ENCODE assay signal across 8 mouse cellular contexts in genomic region chr14:26971106-26971789, GRCm38 (mm10). TPM values are rescaled to one million over a fixed set of nuclear protein-coding genes. Genes with fewer than 3 reads are reported as not detected.
A peak's percentile ranks its signal among the peaks of the same experiment; 100 is the strongest.
DNase-seq lines count a peak whose midpoint lies in the region; ATAC-seq and TF ChIP-seq lines count a peak whose summit lies in the region.

Gene Appl1 (minus strand): TSS chr14:26971232.

- ATAC-seq in limb, embryonic 12.5 days (ENCODE audit: insufficient number of reproducible peaks, insufficient read depth, low FRiP score, low TSS enrichment, low read depth), result no peak
- no peak for ATAC-seq in neutrophil, adult 5-6 weeks (ENCODE audit: extremely low read depth, insufficient number of reproducible peaks, low FRiP score, poor library complexity, severe bottlenecking)

- TF ChIP-seq RAD21 in CH12.LX (IDR thresholded peaks at IDR 0.05; ENCODE audit: low read depth, low read length), result no peak

- DNase-seq in cerebellum, postnatal 10 days, result peak; percentile 8 to 32
- DNase-seq in cerebellum, postnatal 25 days, result no peak
- DNase-seq in CH12.LX (ENCODE audit: extremely low read depth), result no peak
- DNase-seq in heart, postnatal 14 days, result no peak
- no peak for DNase-seq in ovary, postnatal 10 days (ENCODE audit: low spot score)

- H3K4me3 ChIP-seq in CH12.LX (replicated peaks in 1 of 3; ENCODE audit: low read depth in 2 of 3, low read length in 2 of 3, poor library complexity in 1 of 3), result peak within 1 kb of the TSS; percentile 87 to 92 (median 90)
- peak within 1 kb of the TSS; percentile 91 for H3K4me3 ChIP-seq in embryonic fibroblast, embryonic 13.5 days (ENCODE audit: insufficient read depth, low read length)
- H3K4me3 ChIP-seq in limb, embryonic 12.5 days (replicated peaks), result peak within 1 kb of the TSS; percentile 76

- peaks cover 4% of the 10 kb centered on the region for H3K27me3 ChIP-seq in CH12.LX (replicated peaks)
- H3K27me3 ChIP-seq in limb, embryonic 12.5 days, result no peaks in the 10 kb centered on the region

- no peak within 1 kb of the TSS for H3K27ac ChIP-seq in CH12.LX (ENCODE audit: insufficient read depth, low read depth)
- H3K27ac ChIP-seq in embryonic fibroblast, embryonic 13.5 days (ENCODE audit: insufficient read depth, low read length), result 0 out of 2 replicates have a peak within 1 kb of the TSS, but pooled peaks have one; percentile 28
- peak within 1 kb of the TSS; percentile 91 for H3K27ac ChIP-seq in limb, embryonic 12.5 days

- intact Hi-C loops in heart, postnatal 14 days (cut with DNase I), result loop anchor here (10.0 kb wide), 1 partner anchor 296 kb away; no protein-coding TSS in a partner anchor

- WGBS in limb, embryonic 12.5 days, result 48% methylated on average over 10 of the region's 10 CpGs

- peak within 1 kb of the TSS; percentile 82 for H3K9ac ChIP-seq in CH12.LX (ENCODE audit: insufficient read depth, low read depth)
- H3K9ac ChIP-seq in limb, embryonic 12.5 days (replicated peaks), result peak within 1 kb of the TSS; percentile 87

- dilution Hi-C loops in CH12.LX (cut with MboI; ENCODE audit: extremely low pct_ligation_motif_present, extremely low pct_unique_long_range_greater_than_20kb, low sequenced_read_pairs), result no loop called here

- TF ChIP-seq CTCF in CH12.LX (conservative IDR thresholded peaks at IDR 0.05 in 1 of 2, IDR thresholded peaks at IDR 0.05 in 1 of 2; ENCODE audit: low read depth in 2 of 2, low read length in 2 of 2), result no peak
- TF ChIP-seq CTCF in embryonic fibroblast, embryonic 13.5 days (IDR thresholded peaks at IDR 0.05; ENCODE audit: borderline replicate concordance, insufficient read depth, low read length), result no peak

- peak within 1 kb of the TSS; percentile 75; the same call in 1 of the 2 replicates for H3K4me2 ChIP-seq in CH12.LX (ENCODE audit: insufficient read depth, low read depth, poor library complexity, severe bottlenecking)
- H3K4me2 ChIP-seq in limb, embryonic 12.5 days, result peak within 1 kb of the TSS; percentile 68

- peaks cover 13% of the 10 kb centered on the region for H3K79me2 ChIP-seq in CH12.LX (replicated peaks; ENCODE audit: control insufficient read depth, extremely low read depth, insufficient read depth, poor library complexity, severe bottlenecking)

- TF ChIP-seq EP300 in CH12.LX (IDR thresholded peaks at IDR 0.05; ENCODE audit: low read length), result no peak

- H3K36me3 ChIP-seq in CH12.LX (replicated peaks in 1 of 2; ENCODE audit: control insufficient read depth in 1 of 2, insufficient read depth in 1 of 2, low read length in 1 of 2), result no peaks in the 10 kb centered on the region
- no peaks in the 10 kb centered on the region for H3K36me3 ChIP-seq in limb, embryonic 12.5 days

- peaks cover 6 to 20% of the 10 kb centered on the region in 2 experiments; a peak in 2 of 4 replicates for H3K4me1 ChIP-seq in CH12.LX (ENCODE audit: control insufficient read depth in 1 of 2, insufficient read depth in 2 of 2)
- H3K4me1 ChIP-seq in embryonic fibroblast, embryonic 13.5 days (ENCODE audit: control insufficient read depth, insufficient read depth, low read length), result peaks cover 2% of the 10 kb centered on the region; the same call in 1 of the 2 replicates
- H3K4me1 ChIP-seq in limb, embryonic 12.5 days (replicated peaks), result peaks cover 13% of the 10 kb centered on the region

- no peak for TF ChIP-seq POLR2A in CH12.LX (IDR thresholded peaks at IDR 0.05; ENCODE audit: low read depth, low read length)
- TF ChIP-seq POLR2A in embryonic fibroblast, embryonic 13.5 days (IDR thresholded peaks at IDR 0.05; ENCODE audit: low read depth, low read length), result no peak

- peaks cover 2% of the 10 kb centered on the region for H3K9me3 ChIP-seq in CH12.LX (replicated peaks; ENCODE audit: low read length)
- no peaks in the 10 kb centered on the region for H3K9me3 ChIP-seq in limb, embryonic 12.5 days

- in situ Hi-C loops in CH12.LX (cut with MboI; ENCODE audit: low pct_ligation_motif_present, low pct_unique_long_range_greater_than_20kb, low sequenced_read_pairs), result no loop called here

TF ChIP-seq in CH12.LX, 34 proteins besides CTCF, POLR2A, EP300 and RAD21:
- TF ChIP-seq KAT2A (IDR thresholded peaks at IDR 0.05; ENCODE audit: insufficient replicate concordance, low read length) (no peak), TBP (conservative IDR thresholded peaks at IDR 0.05; ENCODE audit: low read depth, low read length) (no peak), SMC3 (IDR thresholded peaks at IDR 0.05; ENCODE audit: low read depth, low read length) (no peak), MAZ (IDR thresholded peaks at IDR 0.05; ENCODE audit: low read depth, low read length) (no peak), NRF1 (IDR thresholded peaks at IDR 0.05; ENCODE audit: low read depth, low read length) (no peak), E2F4 (IDR thresholded peaks at IDR 0.05; ENCODE audit: insufficient replicate concordance, low read depth, low read length) (no peak), MYC (IDR thresholded peaks at IDR 0.05; ENCODE audit: low read depth, low read length) (no peak), ZNF384 (IDR thresholded peaks at IDR 0.05; ENCODE audit: low read depth, low read length) (no peak), ETS1 (conservative IDR thresholded peaks at IDR 0.05; ENCODE audit: low read depth, low read length) (no peak), ZKSCAN1 (IDR thresholded peaks at IDR 0.05; ENCODE audit: borderline replicate concordance, low read depth, low read length) (no peak), ZMIZ1 (IDR thresholded peaks at IDR 0.05; ENCODE audit: low read depth, low read length) (no peak), MAX (IDR thresholded peaks at IDR 0.05; ENCODE audit: low read length) (no peak), CHD1 (IDR thresholded peaks at IDR 0.05; ENCODE audit: low read depth, low read length) (no peak), MEF2A (IDR thresholded peaks at IDR 0.05; ENCODE audit: borderline replicate concordance, low read depth, low read length) (no peak), IRF4 (IDR thresholded peaks at IDR 0.05; ENCODE audit: low read depth, low read length) (no peak)

RNA-seq across cellular contexts. Expression of gene Appl1, which starts in this region (rescaled TPM):
- total RNA-seq in CH12.LX (2012; rRNA removed) (8.0 and 9.0 TPM in 2 replicates), CH12.LX (2014; rRNA removed) (11.0 and 12.6 TPM in 2 replicates)
- 11.9 and 14.7 TPM in 2 replicates for polyA plus RNA-seq in CH12.LX (2012; ENCODE audit: insufficient read length, low read depth)
- polyA plus RNA-seq in embryonic fibroblast, embryonic 13.5 days (2011; ENCODE audit: insufficient read length, low read depth, missing spikeins), result 65.1 and 78.0 TPM in 2 replicates
- 10 to 100 TPM; 22.9 TPM for total RNA-seq in heart, postnatal 14 days (2021)
- 45.7 and 47.5 TPM in 2 replicates for polyA plus RNA-seq in limb, embryonic 12.5 days (2016; fragmentation: Nextera tagmentation; extraction: Ambion mirVana)
- total RNA-seq in neutrophil, adult 5-6 weeks (2017), result 28.0 and 36.5 TPM in 2 replicates

Comparison
In these comparisons a context has a peak if more than half of its experiments do, and no peak if none do; other contexts are left out.
1. DNase-seq: peak in cerebellum, postnatal 10 days (2 of 2); none in cerebellum, postnatal 25 days (0 of 2), CH12.LX (single experiment), heart, postnatal 14 days (0 of 2) and ovary, postnatal 10 days (single experiment).
2. Peak in every context shown above with its lines, with median percentiles within 50 percentile points of each other: H3K4me3 ChIP-seq.